Mouse (Mus musculus): ENCODE measurements at regions not wholly inside any gene's neighbourhood (a gene's known extent, or its start where the extent isn't known, plus 50 kb on each side); places are given as distances from the start of the nearest gene placed in this dataset.

DNA sequence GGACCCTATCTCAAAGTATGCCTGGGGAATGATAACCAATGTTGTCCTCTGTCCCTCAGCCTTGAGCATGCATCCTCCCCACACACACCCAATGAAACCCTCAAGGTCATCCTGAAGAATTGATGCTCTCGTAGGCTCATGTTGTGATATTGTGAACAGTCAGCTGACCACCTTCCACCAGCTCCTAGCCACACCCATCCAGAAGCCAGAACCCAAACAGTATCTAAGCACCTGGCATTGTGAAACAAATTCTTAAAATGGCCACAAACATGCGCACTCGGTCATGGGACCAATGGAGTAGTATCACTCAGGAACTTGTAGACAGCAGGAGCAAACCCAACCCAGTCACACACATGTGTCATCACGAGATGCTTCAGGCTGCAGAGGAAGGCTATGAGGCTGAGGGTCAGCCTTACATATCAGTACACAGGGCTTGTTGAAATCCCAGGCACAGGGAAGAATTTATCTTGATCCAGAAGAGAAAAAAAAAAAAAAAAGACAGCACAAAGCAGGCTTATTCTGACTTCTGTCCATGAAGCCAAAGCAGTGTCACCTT, 307.4 kb upstream of the Pabpc6 start:
- no peak for DNase-seq

DNA sequence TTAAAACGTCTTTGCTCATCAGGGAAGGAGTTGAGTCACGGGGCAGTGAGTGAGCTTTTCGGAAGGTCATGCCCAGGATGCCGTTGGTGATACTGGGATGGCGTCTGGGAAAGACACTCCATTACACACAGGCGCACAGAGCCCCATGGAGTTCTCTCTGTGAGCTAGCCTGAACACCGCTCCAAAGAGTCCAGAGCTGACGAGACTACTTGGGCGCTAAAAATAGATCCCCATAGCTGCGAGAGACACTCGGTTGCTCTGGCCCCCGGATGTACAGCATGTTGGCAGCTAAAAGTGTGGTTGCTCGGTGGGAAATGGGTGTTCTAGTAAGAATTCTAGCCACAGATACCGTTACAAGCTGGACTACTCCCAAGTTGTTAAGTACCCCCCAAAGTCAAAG, 306.5 kb upstream of the Pabpc6 start:
- no peak for DNase-seq

DNA sequence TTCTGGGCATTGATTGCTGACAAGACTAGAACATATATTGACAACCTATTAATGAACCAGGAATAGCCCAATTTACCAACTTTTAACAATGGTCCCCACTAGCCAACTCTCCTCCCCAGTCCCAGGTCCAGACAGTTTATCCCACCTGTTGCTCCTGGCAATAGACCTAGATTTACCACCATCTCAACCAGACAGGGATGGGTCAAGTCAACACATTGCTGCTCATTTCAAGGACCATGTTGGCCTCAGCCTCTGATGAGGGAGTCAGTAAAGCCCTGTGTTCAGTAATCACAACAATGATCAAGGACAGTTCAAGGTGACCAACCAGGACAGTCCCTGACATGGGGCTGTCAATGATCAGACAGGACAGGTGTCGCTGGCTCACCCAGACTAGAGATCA, 305.6 kb upstream of the Pabpc6 start:
- DNase-seq: no peak

GRCm38 (mm10) chr17:9967988-9968387, 298.5 kb upstream of the Pabpc6 start:
- DNase-seq: no peak

DNA sequence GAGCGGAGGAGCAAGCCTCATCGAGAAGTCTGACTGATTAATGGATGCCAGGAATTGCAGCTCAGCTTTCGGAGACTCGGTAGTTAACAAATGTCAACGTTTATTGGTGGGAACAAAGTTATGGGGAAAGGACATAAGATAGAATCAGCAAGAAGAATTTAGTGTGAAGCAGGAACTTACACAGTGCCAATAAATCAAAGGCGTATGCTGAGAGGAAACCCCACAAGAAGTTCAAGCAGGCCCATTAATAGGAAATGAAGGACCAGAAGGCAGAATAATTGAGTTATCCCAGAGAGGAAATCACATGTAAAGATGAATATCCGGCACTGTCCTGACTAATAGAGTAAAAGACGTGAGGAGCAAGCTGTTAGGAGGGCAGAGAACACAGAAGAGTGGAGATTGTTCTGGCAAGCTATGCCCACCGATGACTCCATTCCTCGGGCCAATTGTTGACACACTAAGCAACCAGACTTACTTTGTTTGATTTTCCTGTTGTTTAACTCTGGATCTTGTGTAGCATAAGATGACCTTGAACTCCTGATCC, 293.4 kb upstream of the Pabpc6 start:
- DNase-seq: no peak

- no peak for DNase-seq
These were observed 279.6 kb upstream of the Pabpc6 start for GRCm38 (mm10) chr17:9948985-9949667.

DNA sequence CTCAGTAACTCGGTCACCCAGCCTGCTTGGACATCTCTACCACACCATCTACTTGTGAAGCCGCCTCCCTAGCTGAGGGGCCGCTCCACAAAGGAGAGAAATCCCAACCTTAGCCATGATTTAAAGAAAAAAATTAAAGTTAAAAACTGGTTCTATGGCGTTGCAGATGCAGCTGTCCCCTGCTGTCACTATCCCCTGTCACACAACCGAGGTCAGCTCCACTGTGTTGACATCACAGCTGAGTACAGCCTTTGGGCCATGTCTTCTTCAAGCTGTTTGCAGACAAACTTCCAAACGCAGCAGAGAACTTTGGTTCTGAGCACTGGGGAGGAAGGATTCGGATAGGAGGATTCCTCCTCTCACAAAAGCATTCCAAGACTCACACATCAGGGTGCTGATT, 278.1 kb upstream of the Pabpc6 start:
- DNase-seq: no peak

GRCm38 (mm10) chr17:9944513-9944912, 275.0 kb upstream of the Pabpc6 start:
- no peak for DNase-seq

- DNase-seq: no peak
These were observed 272.7 kb upstream of the Pabpc6 start for GRCm38 (mm10) chr17:9942171-9942570.

DNA sequence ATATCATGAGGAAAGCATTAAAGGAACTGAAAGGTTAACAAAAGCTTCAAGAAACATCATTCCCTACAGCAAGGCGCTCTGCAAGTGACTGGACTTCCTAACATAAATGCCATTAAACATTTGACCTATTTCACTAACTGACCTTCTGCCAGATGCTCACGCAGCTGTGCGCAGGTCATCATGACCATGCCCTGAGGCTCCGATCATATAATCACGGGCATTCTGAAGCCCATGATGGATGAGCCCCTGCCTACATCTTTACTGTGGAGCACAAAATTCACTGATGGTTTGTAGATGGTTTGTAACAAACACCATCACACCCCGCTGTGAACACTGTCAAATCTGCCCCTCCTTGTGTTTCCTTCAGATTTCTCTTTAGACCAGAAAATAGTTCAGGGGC, 270.1 kb upstream of the Pabpc6 start:
- no peak for DNase-seq

DNA sequence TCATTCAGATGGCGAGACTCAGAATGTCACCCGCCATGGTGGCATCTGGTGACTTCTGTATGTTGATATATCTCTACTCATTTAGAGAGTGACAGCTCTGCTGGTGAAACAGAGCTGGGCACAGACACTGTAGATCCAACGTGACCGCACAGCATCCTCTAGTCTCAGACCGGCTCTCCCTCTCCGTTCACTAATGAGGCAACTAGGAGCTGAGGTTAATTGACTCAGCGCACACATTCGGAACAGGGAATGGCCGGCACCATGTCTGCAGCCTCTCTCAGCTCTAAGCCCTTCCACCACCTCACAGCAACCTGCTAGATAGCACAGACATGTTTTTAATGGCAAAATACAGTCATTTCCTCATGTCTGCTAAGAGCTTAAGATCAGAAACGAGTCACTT, 268.9 kb upstream of the Pabpc6 start:
- DNase-seq: no peak

- DNase-seq: no peak
These were observed 267.7 kb upstream of the Pabpc6 start for GRCm38 (mm10) chr17:9937211-9937610.

DNA sequence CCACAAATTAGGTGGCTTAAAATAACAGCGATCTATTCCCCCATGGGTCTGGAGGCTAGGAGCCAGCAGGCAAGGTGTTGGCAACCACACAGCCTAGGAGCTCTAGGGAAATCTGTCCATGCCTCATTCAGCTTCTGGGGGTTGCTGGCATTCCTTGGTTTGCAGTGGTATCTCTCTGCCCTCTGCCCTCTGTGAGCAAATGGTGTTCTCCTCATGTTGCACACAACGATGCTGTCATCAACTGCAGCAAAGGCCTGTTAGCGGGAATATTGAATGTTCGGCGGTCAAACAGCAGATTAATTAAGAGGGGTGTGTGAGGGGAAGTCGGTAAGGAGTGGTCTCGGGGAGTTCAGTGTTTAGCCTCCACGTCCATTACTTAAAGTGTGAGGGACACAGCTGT, 262.7 kb upstream of the Pabpc6 start:
- DNase-seq: no peak

GRCm38 (mm10) chr17:9931526-9931925, 262.0 kb upstream of the Pabpc6 start:
- DNase-seq: no peak

DNA sequence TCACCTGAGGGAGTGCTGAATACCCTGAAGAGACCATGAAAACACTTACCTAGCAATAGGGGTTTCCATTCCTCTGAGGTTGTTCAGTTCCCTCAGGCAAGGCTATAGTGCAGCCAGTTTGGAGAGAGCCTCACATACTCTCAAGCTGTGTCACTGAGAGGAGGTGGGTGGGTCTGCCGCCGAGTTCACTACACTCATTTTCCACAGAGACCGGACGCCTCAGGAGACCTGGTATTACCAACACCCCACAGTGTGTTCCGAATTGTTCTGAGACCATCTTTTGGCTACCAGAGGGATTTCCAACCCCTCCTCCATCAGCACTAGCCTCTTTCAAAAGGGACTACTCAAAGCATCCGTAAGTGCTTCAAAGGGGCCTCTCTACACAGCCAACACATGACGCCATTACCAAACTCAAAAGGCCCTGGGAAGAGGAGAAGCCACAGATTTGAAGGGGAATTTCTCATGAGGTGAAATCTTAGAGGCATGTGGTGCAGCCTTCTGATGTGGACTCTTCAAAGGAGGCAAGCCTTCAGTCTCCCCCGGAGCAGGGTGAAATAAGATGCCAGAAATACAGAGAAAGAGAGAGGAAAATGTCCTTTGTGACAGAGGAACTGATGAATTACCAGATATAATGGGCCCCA, 260.1 kb upstream of the Pabpc6 start:
- DNase-seq: no peak

DNA sequence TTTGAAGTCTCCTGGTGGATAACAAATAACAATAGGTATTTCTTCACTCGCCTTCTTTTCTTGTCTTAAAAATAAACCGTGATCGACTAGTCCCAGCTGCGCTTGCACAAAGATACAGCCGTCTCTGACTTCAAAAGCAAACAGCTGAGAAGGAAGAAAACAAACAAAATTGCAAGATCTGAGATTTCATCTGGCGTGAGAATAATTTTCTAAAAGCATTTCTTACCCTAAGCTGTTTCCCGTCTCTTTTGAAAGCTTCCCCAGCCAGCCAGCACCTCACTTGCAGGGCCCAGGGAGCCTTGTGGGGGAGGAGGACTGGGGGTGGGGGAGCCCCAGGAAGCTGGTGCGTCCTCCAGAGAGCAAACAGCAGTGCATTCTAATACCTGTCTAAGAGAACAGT, 258.2 kb upstream of the Pabpc6 start:
- DNase-seq: no peak

- DNase-seq: no peak
These were observed 256.8 kb upstream of the Pabpc6 start for GRCm38 (mm10) chr17:9926308-9926707.

DNA sequence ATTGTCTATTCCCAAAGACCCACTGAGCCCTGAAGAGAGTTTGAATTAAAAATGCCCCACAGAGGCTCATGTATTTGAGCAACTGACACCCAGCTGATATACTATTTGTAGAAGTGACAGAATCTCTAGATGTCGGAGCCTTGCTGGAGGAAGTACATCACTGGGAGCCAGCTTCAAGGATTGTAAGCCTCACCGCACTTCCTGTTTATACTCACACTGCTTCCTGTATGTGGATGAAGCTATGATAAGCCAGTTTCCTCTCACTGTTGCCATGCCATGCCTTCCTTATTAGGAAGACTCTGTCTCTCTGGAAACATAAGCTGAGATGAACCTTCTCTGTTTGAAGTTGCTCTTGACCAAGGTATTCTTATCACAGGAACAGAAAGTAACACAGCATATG, 251.8 kb upstream of the Pabpc6 start:
- DNase-seq: no peak

DNA sequence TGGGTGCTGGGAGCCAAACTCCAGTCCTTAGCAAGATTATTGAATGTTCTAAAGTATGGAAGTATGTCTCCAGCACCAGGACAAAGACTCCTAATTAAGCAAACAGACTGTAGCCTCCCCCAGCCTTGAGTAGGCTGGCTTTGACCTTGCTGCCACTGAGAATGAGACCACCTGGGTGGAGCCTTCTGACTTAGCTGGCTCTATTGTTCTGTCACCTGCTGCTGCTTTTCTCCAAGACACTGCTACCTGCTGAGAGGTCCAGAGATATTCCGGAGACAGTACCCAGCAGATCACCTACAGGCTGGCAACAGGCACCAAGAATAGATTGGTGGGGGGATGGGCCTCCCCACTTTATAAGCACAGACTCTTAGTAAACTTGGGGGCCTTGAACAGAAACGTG, 247.5 kb upstream of the Pabpc6 start:
- no peak for DNase-seq

GRCm38 (mm10) chr17:9910856-9911255, 241.3 kb upstream of the Pabpc6 start:
- no peak for DNase-seq

- no peak for DNase-seq
These were observed 237.6 kb upstream of the Pabpc6 start for GRCm38 (mm10) chr17:9907077-9907476.

- DNase-seq: peak; percentile 13
These were observed 236.3 kb upstream of the Pabpc6 start for GRCm38 (mm10) chr17:9905501-9906462.

GRCm38 (mm10) chr17:9904525-9904991, 235.0 kb upstream of the Pabpc6 start:
- DNase-seq: no peak

All from cerebellum, adult 8-10 months (tissue).